In genomic region chr4:116684665-116685064, GRCm38 (mm10) we compare ENCODE assay signal across 8 mouse cellular contexts. TPM values are rescaled to one million over a fixed set of nuclear protein-coding genes. Genes with fewer than 3 reads are reported as not detected.
DNase-seq lines count a peak whose midpoint lies in the region; ATAC-seq lines count a peak whose summit lies in the region.

No protein-coding gene starts in this region.

- peak overlapping the region; percentile 64 for H3K4me3 ChIP-seq in kidney, embryonic 15.5 days (replicated peaks)
- peak overlapping the region; percentile 93; the same call in 1 of the 2 replicates for H3K4me3 ChIP-seq in brown adipose tissue, adult 24 weeks (ENCODE audit: insufficient read depth, low read depth, low read length)
- peak overlapping the region; percentile 57 for H3K4me3 ChIP-seq in hindbrain, embryonic 14.5 days (replicated peaks; ENCODE audit: low read length)
- H3K4me3 ChIP-seq in midbrain, embryonic 15.5 days = peak overlapping the region; percentile 91

- peak overlapping the region; percentile 98 for H3K27ac ChIP-seq in kidney, embryonic 15.5 days
- peak overlapping the region; percentile 90 for H3K27ac ChIP-seq in brown adipose tissue, adult 24 weeks (replicated peaks; ENCODE audit: low read depth, low read length)
- H3K27ac ChIP-seq in hindbrain, embryonic 14.5 days = peak overlapping the region; percentile 82
- peak overlapping the region; percentile 86; the same call in 1 of the 2 replicates for H3K27ac ChIP-seq in midbrain, embryonic 15.5 days

- no peak for ATAC-seq in kidney, embryonic 15.5 days (replicated peaks; ENCODE audit: low FRiP score)
- ATAC-seq in hindbrain, embryonic 14.5 days (ENCODE audit: low FRiP score) = no peak
- no peak for ATAC-seq in midbrain, embryonic 15.5 days (replicated peaks)

- H3K4me2 ChIP-seq in kidney, embryonic 15.5 days = peak overlapping the region; percentile 73
- H3K4me2 ChIP-seq in hindbrain, embryonic 14.5 days (replicated peaks) = peak overlapping the region; percentile 75
- H3K4me2 ChIP-seq in midbrain, embryonic 15.5 days = peak overlapping the region; percentile 84

- peak overlapping the region; percentile 71; the same call in 1 of the 2 replicates for H3K9ac ChIP-seq in kidney, embryonic 15.5 days
- peak overlapping the region; percentile 61; the same call in 1 of the 2 replicates for H3K9ac ChIP-seq in hindbrain, embryonic 14.5 days
- no peak overlapping the region; the same call in 1 of the 2 replicates for H3K9ac ChIP-seq in midbrain, embryonic 15.5 days

- peaks cover 21% of the 10 kb centered on the region for H3K36me3 ChIP-seq in kidney, embryonic 15.5 days
- peaks cover 5% of the 10 kb centered on the region; the same call in 1 of the 2 replicates for H3K36me3 ChIP-seq in hindbrain, embryonic 14.5 days (replicated peaks; ENCODE audit: control insufficient read depth, insufficient read depth)
- no peaks in the 10 kb centered on the region for H3K36me3 ChIP-seq in midbrain, embryonic 15.5 days (replicated peaks)

- H3K4me1 ChIP-seq in kidney, embryonic 15.5 days = peaks cover 33% of the 10 kb centered on the region
- H3K4me1 ChIP-seq in brown adipose tissue, adult 24 weeks (ENCODE audit: control insufficient read depth, insufficient read depth, insufficient read length, low read length) = peaks cover 5% of the 10 kb centered on the region
- H3K4me1 ChIP-seq in hindbrain, embryonic 14.5 days (replicated peaks; ENCODE audit: control insufficient read depth, insufficient read depth, low read length) = peaks cover 6% of the 10 kb centered on the region; the same call in 1 of the 2 replicates
- H3K4me1 ChIP-seq in midbrain, embryonic 15.5 days = peaks cover 21% of the 10 kb centered on the region

- H3K9me3 ChIP-seq in kidney, embryonic 15.5 days (replicated peaks) = no peaks in the 10 kb centered on the region
- H3K9me3 ChIP-seq in hindbrain, embryonic 14.5 days (ENCODE audit: control insufficient read depth, low read length) = no peaks in the 10 kb centered on the region
- H3K9me3 ChIP-seq in midbrain, embryonic 15.5 days = no peaks in the 10 kb centered on the region

- no peaks in the 10 kb centered on the region for H3K27me3 ChIP-seq in kidney, embryonic 15.5 days
- no peaks in the 10 kb centered on the region for H3K27me3 ChIP-seq in hindbrain, embryonic 14.5 days (ENCODE audit: control insufficient read depth, insufficient read depth, low read length)
- H3K27me3 ChIP-seq in midbrain, embryonic 15.5 days (replicated peaks) = no peaks in the 10 kb centered on the region

- WGBS in kidney, embryonic 15.5 days = 76% methylated on average over 2 of the region's 2 CpGs
- 80% methylated on average over 2 of the region's 2 CpGs for WGBS in hindbrain, embryonic 14.5 days
- WGBS in midbrain, embryonic 15.5 days = 68% methylated on average over 2 of the region's 2 CpGs

- DNase-seq in kidney, postnatal 4 days = no peak
- DNase-seq in hindbrain, embryonic 14.5 days (ENCODE audit: low spot score) = no peak
- DNase-seq in layer of hippocampus, adult 9-10 months (ENCODE audit: low spot score) = no peak
- no peak for DNase-seq in adrenal gland, postnatal 10 days
- no peak for DNase-seq in left cerebral cortex, adult 9 months (ENCODE audit: low spot score in 2 of 2)

RNA-seq across cellular contexts. Expression of gene Prdx1, which starts 0.7 kb away (rescaled TPM):
- 1,497 and 1,602 TPM in 2 replicates for polyA plus RNA-seq in kidney, embryonic 15.5 days (2015; fragmentation: Nextera tagmentation; extraction: Ambion mirVana)
- polyA plus RNA-seq in brown adipose tissue, adult 24 weeks (2012; ENCODE audit: insufficient read depth, insufficient read length, missing spikeins) = 971 and 1,048 TPM in 2 replicates
- polyA plus RNA-seq in hindbrain, embryonic 14.5 days (2014; fragmentation: Nextera tagmentation; extraction: Ambion mirVana) = 432 and 436 TPM in 2 replicates
- polyA plus RNA-seq in midbrain, embryonic 15.5 days (2015; fragmentation: Nextera tagmentation; extraction: Ambion mirVana) = 370 and 378 TPM in 2 replicates
- total RNA-seq in adrenal gland, postnatal 10 days (2021) = 100 to 1,000 TPM; 573 to 689 TPM

RNA-seq across cellular contexts. Expression of gene Mmachc, which starts 23.5 kb away (rescaled TPM):
- 27.2 and 27.9 TPM in 2 replicates for polyA plus RNA-seq in kidney, embryonic 15.5 days (2015; fragmentation: Nextera tagmentation; extraction: Ambion mirVana)
- polyA plus RNA-seq in brown adipose tissue, adult 24 weeks (2012; ENCODE audit: insufficient read depth, insufficient read length, missing spikeins) = 49.4 and 64.1 TPM in 2 replicates
- polyA plus RNA-seq in hindbrain, embryonic 14.5 days (2014; fragmentation: Nextera tagmentation; extraction: Ambion mirVana) = 11.0 and 14.8 TPM in 2 replicates
- 22.2 and 22.6 TPM in 2 replicates for polyA plus RNA-seq in midbrain, embryonic 15.5 days (2015; fragmentation: Nextera tagmentation; extraction: Ambion mirVana)
- 10 to 100 TPM; 32.2 to 40.4 TPM for total RNA-seq in adrenal gland, postnatal 10 days (2021)

RNA-seq across cellular contexts. Expression of gene Ccdc163, which starts 23.6 kb away (rescaled TPM):
- 30.3 and 31.7 TPM in 2 replicates for polyA plus RNA-seq in kidney, embryonic 15.5 days (2015; fragmentation: Nextera tagmentation; extraction: Ambion mirVana)
- polyA plus RNA-seq in brown adipose tissue, adult 24 weeks (2012; ENCODE audit: insufficient read depth, insufficient read length, missing spikeins) = 12.1 and 12.3 TPM in 2 replicates
- polyA plus RNA-seq in hindbrain, embryonic 14.5 days (2014; fragmentation: Nextera tagmentation; extraction: Ambion mirVana) = 11.3 and 11.5 TPM in 2 replicates
- 11.3 and 11.5 TPM in 2 replicates for polyA plus RNA-seq in midbrain, embryonic 15.5 days (2015; fragmentation: Nextera tagmentation; extraction: Ambion mirVana)
- total RNA-seq in adrenal gland, postnatal 10 days (2021) = 10 to 100 TPM; 18.6 to 20.2 TPM

RNA-seq across cellular contexts. Expression of gene Akr1a1, which starts 33.2 kb away (rescaled TPM):
- 721 and 765 TPM in 2 replicates for polyA plus RNA-seq in kidney, embryonic 15.5 days (2015; fragmentation: Nextera tagmentation; extraction: Ambion mirVana)
- 444 and 532 TPM in 2 replicates for polyA plus RNA-seq in brown adipose tissue, adult 24 weeks (2012; ENCODE audit: insufficient read depth, insufficient read length, missing spikeins)
- polyA plus RNA-seq in hindbrain, embryonic 14.5 days (2014; fragmentation: Nextera tagmentation; extraction: Ambion mirVana) = 712 and 742 TPM in 2 replicates
- polyA plus RNA-seq in midbrain, embryonic 15.5 days (2015; fragmentation: Nextera tagmentation; extraction: Ambion mirVana) = 675 and 714 TPM in 2 replicates
- total RNA-seq in adrenal gland, postnatal 10 days (2021) = 100 to 1,000 TPM; 646 to 659 TPM

RNA-seq across cellular contexts. Expression of gene Tesk2, which starts 36.1 kb away (rescaled TPM):
- 7.6 and 7.7 TPM in 2 replicates for polyA plus RNA-seq in kidney, embryonic 15.5 days (2015; fragmentation: Nextera tagmentation; extraction: Ambion mirVana)
- 1.7 and 6.7 TPM in 2 replicates for polyA plus RNA-seq in brown adipose tissue, adult 24 weeks (2012; ENCODE audit: insufficient read depth, insufficient read length, missing spikeins)
- 2.8 and 3.0 TPM in 2 replicates for polyA plus RNA-seq in hindbrain, embryonic 14.5 days (2014; fragmentation: Nextera tagmentation; extraction: Ambion mirVana)
- polyA plus RNA-seq in midbrain, embryonic 15.5 days (2015; fragmentation: Nextera tagmentation; extraction: Ambion mirVana) = 2.6 and 2.9 TPM in 2 replicates
- total RNA-seq in adrenal gland, postnatal 10 days (2021) = 1 to 10 TPM; 5.1 to 5.7 TPM
